Mouse (Mus musculus) ES-CJ7 (cell line): ENCODE measurements around the gene Lipo4.

Experiments used
- DNase-seq: peaks from one replicate; pipeline ENCODE4 v3.0.0; 2011; ENCODE audit warnings: low read depth, low spot score

Gene Lipo4

DNA sequence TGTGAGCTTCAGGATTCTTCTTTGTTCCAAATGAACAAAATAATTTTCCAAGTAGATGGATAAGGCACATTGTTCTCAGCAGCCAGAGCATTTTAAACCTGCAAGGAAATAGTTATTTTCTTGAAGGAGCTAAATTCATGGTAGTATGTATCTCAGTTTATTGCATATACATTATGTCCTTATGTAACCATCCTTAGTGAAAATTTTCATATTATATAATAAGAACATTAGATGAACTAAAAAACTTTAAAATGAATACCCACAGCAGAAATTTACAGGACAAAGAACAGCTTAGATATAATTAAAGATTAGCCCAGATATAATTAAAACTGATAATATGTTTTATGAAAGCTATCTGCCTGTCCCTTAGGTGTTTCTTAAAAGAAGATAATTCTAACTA, at the start of gene Lipo4:
Gene Lipo4 (minus strand): TSS at position 101 of the 400 bp plus-strand sequence.
- DNase-seq: no peak

DNA sequence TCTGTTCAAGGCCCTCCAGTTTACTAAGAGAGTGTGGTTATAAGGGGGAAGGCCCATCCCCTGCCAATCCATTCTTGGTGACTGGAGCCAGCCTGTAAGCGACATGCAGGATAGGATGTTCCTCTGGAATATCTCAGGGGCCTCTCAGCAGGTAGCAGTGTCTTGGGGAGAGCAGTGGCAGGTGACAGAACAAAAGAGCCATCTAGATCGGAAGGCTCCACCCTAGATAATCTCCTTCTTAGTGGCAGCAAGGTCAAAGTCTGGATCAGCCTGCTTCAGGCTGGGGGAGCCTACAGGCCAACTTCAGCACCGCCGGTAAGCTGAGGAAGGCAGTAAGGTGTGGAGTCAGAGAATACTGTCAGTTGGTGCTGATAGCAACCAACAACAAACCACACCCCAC, 61.2 kb downstream of the Lipo4 start:
- peak; percentile 86 for DNase-seq

DNA sequence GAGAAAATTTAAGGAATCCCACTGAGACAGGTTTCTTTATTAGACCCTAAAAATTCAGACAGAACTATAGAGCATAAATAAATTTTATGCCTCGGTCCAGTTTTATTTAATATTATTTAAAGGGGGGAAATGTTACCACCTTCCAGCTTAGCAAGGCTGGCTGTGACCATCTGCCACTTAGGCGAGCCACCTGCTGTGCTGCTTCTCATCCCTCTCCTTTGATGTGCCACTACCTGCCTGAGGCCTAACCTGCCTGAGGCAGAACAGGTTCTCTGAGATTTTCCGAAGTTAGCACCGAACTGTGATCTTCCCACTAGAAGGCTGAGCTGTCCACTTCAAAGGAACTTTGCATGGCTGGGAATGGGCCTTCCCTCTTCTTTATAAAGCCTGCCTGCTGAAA, 63.9 kb downstream of the Lipo4 start:
- peak; percentile 27 for DNase-seq
